In the genomic region with DNA sequence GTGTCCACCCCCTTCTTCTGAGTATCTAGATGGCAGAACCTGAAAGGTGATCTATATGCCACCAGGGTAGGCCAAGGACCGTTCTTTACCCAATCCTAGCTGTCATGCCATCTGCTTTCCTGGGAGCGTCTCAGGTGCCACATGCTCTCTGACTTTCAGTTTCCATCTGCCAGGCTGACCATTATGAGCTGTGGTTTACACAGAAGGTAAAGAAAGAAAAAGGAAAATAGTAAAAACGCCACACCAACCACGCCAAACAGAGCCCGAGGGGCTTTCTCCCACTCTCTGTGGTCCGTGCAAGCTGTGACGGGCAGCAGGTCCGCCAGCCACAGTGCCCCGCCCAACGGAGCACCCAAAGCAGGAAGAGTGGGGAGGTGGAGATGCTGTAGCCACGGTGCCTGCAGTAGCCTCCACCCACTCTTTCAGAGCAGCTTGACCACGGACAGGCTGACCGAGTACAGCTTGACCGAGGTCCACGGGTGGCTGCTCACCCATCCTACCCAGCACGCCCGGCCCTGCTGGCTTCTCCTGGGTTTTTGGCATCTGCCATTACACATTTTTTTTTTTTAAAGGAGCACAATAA, we compare ENCODE assay signal across 8 mouse cellular contexts. TPM values are rescaled to one million over a fixed set of nuclear protein-coding genes. Genes with fewer than 3 reads are reported as not detected.
A peak's percentile ranks its signal among the peaks of the same experiment; 100 is the strongest.
DNase-seq lines count a peak whose midpoint lies in the region; ATAC-seq and TF ChIP-seq lines count a peak whose summit lies in the region.

No protein-coding gene starts in this region.

- no peak for TF ChIP-seq CTCF in forebrain, postnatal 0 days (IDR thresholded peaks at IDR 0.05; ENCODE audit: low read depth)

- intact Hi-C loops in gastrocnemius, postnatal 14 days (cut with DNase I; ENCODE audit: low total_unique reads) = no loop called here

- peaks cover 20% of the 10 kb centered on the region for H3K4me1 ChIP-seq in forebrain, postnatal 0 days (ENCODE audit: insufficient read depth)
- H3K4me1 ChIP-seq in forebrain, embryonic 16.5 days (replicated peaks; ENCODE audit: control insufficient read depth, insufficient read depth, low read length) = peaks cover 33% of the 10 kb centered on the region
- peaks cover 37% of the 10 kb centered on the region for H3K4me1 ChIP-seq in kidney, embryonic 14.5 days (ENCODE audit: control insufficient read depth, insufficient read depth, low read length)
- H3K4me1 ChIP-seq in midbrain, embryonic 13.5 days (replicated peaks) = peaks cover 49% of the 10 kb centered on the region

- no peak for DNase-seq in forebrain, postnatal 0 days
- DNase-seq in 416B (ENCODE audit: low read depth) = peak; percentile 66
- peak; percentile 89 for DNase-seq in cerebellum, adult 9-11 months
- DNase-seq in gastrocnemius, postnatal 14 days = no peak

- ATAC-seq in forebrain, postnatal 0 days = no peak
- no peak for ATAC-seq in forebrain, embryonic 16.5 days
- no peak for ATAC-seq in kidney, embryonic 14.5 days (ENCODE audit: low FRiP score, low TSS enrichment)
- no peak for ATAC-seq in midbrain, embryonic 13.5 days

- no peaks in the 10 kb centered on the region for H3K36me3 ChIP-seq in forebrain, postnatal 0 days (ENCODE audit: insufficient read depth)
- no peaks in the 10 kb centered on the region for H3K36me3 ChIP-seq in forebrain, embryonic 16.5 days (ENCODE audit: control insufficient read depth, insufficient read depth)
- H3K36me3 ChIP-seq in kidney, embryonic 14.5 days (ENCODE audit: control insufficient read depth, insufficient read depth, low read length) = no peaks in the 10 kb centered on the region
- no peaks in the 10 kb centered on the region for H3K36me3 ChIP-seq in myocyte (ENCODE audit: control insufficient read depth, insufficient read depth)
- H3K36me3 ChIP-seq in midbrain, embryonic 13.5 days = no peaks in the 10 kb centered on the region

- peak; percentile 50 for TF ChIP-seq POLR2A in myocyte (IDR thresholded peaks at IDR 0.05; ENCODE audit: insufficient read length, low read depth)

- H3K4me2 ChIP-seq in forebrain, postnatal 0 days (ENCODE audit: low read depth) = no peak overlapping the region
- H3K4me2 ChIP-seq in forebrain, embryonic 16.5 days (ENCODE audit: low read length) = no peak overlapping the region
- H3K4me2 ChIP-seq in kidney, embryonic 14.5 days (replicated peaks; ENCODE audit: low read depth, low read length) = 0 out of 2 replicates have a peak overlapping the region, but pooled peaks have one; percentile 10
- peak overlapping the region; percentile 100 for H3K4me2 ChIP-seq in myocyte (ENCODE audit: low read depth)
- no peak overlapping the region for H3K4me2 ChIP-seq in midbrain, embryonic 13.5 days (replicated peaks)

- H3K79me2 ChIP-seq in myocyte (ENCODE audit: control insufficient read depth, insufficient read depth) = no peaks in the 10 kb centered on the region

- no peaks in the 10 kb centered on the region for H3K27me3 ChIP-seq in forebrain, postnatal 0 days (ENCODE audit: insufficient read depth, low read length)
- H3K27me3 ChIP-seq in forebrain, embryonic 16.5 days (replicated peaks; ENCODE audit: control insufficient read depth, insufficient read depth, low read length) = no peaks in the 10 kb centered on the region
- H3K27me3 ChIP-seq in kidney, embryonic 14.5 days (ENCODE audit: control insufficient read depth, insufficient read depth, low read length) = no peaks in the 10 kb centered on the region
- H3K27me3 ChIP-seq in myocyte (ENCODE audit: control insufficient read depth, insufficient read depth, insufficient read length) = no peaks in the 10 kb centered on the region
- H3K27me3 ChIP-seq in midbrain, embryonic 13.5 days = 0 out of 2 replicates have a peak, but pooled peaks cover 7% of the 10 kb centered on the region

- WGBS in forebrain, postnatal 0 days = 70% methylated on average over 17 of the region's 17 CpGs
- 68% methylated on average over 17 of the region's 17 CpGs for WGBS in forebrain, embryonic 16.5 days
- 53% methylated on average over 17 of the region's 17 CpGs for WGBS in kidney, embryonic 14.5 days
- 74% methylated on average over 17 of the region's 17 CpGs for WGBS in midbrain, embryonic 13.5 days

- peak overlapping the region; percentile 68; the same call in 1 of the 2 replicates for H3K27ac ChIP-seq in forebrain, postnatal 0 days (ENCODE audit: low read depth, low read length)
- H3K27ac ChIP-seq in forebrain, embryonic 16.5 days (ENCODE audit: low read length) = no peak overlapping the region
- no peak overlapping the region for H3K27ac ChIP-seq in kidney, embryonic 14.5 days (ENCODE audit: low read depth, low read length)
- no peak overlapping the region for H3K27ac ChIP-seq in midbrain, embryonic 13.5 days

- H3K4me3 ChIP-seq in forebrain, postnatal 0 days (ENCODE audit: low read depth, low read length) = no peak overlapping the region
- no peak overlapping the region for H3K4me3 ChIP-seq in forebrain, embryonic 16.5 days (replicated peaks; ENCODE audit: low read length)
- no peak overlapping the region for H3K4me3 ChIP-seq in kidney, embryonic 14.5 days (ENCODE audit: low read length)
- H3K4me3 ChIP-seq in myocyte = peak overlapping the region; percentile 30
- H3K4me3 ChIP-seq in midbrain, embryonic 13.5 days (replicated peaks) = no peak overlapping the region

- H3K9ac ChIP-seq in forebrain, postnatal 0 days = no peak overlapping the region
- no peak overlapping the region for H3K9ac ChIP-seq in forebrain, embryonic 16.5 days (replicated peaks; ENCODE audit: low read depth, low read length)
- H3K9ac ChIP-seq in kidney, embryonic 14.5 days (ENCODE audit: low read depth, low read length) = no peak overlapping the region
- no peak overlapping the region for H3K9ac ChIP-seq in midbrain, embryonic 13.5 days (replicated peaks)

- no peaks in the 10 kb centered on the region for H3K9me3 ChIP-seq in forebrain, postnatal 0 days (ENCODE audit: low read length)
- H3K9me3 ChIP-seq in forebrain, embryonic 16.5 days (ENCODE audit: control insufficient read depth, low read length) = no peaks in the 10 kb centered on the region
- no peaks in the 10 kb centered on the region for H3K9me3 ChIP-seq in kidney, embryonic 14.5 days (ENCODE audit: control insufficient read depth, low read length)
- H3K9me3 ChIP-seq in midbrain, embryonic 13.5 days = no peaks in the 10 kb centered on the region

- H3ac ChIP-seq in myocyte (ENCODE audit: control insufficient read depth, insufficient read length) = no peak overlapping the region

TF ChIP-seq in myocyte, 11 proteins besides CTCF, POLR2A, EP300 and RAD21:
- TF ChIP-seq TCF12 (IDR thresholded peaks at IDR 0.05; ENCODE audit: insufficient read depth, poor library complexity, severe bottlenecking) (no peak), TCF3 (IDR thresholded peaks at IDR 0.05; ENCODE audit: insufficient read length, low read depth) (no peak), POLR2AphosphoS2 (IDR thresholded peaks at IDR 0.05; ENCODE audit: insufficient read length, low read depth) (peak; percentile 14), E2F4 (IDR thresholded peaks at IDR 0.05; ENCODE audit: insufficient read depth) (no peak), MYOG (IDR thresholded peaks at IDR 0.05; ENCODE audit: control insufficient read depth in 1 of 3, insufficient read depth in 1 of 3, insufficient read length in 2 of 3, low read depth in 2 of 3) (peak in 2 of 3 experiments; percentile 3 to 40), CEBPB (IDR thresholded peaks at IDR 0.05; ENCODE audit: insufficient read depth, poor library complexity, severe bottlenecking) (no peak), MYOD1 (IDR thresholded peaks at IDR 0.05; ENCODE audit: control insufficient read depth in 1 of 3, insufficient read length in 2 of 3, low read depth in 2 of 3) (peak in 1 of 3 experiments; percentile 23)
TF ChIP-seq in myocyte: peak in this region for 3.

RNA-seq across cellular contexts. Expression of a gene that starts 27.0 kb away (rescaled TPM):
- total RNA-seq in forebrain, postnatal 0 days (2014; rRNA removed) = 43.5 and 48.2 TPM in 2 replicates
- polyA plus RNA-seq in forebrain, postnatal 0 days (2015; fragmentation: Nextera tagmentation; extraction: Ambion mirVana) = 61.9 and 75.8 TPM in 2 replicates
- polyA plus RNA-seq in forebrain, embryonic 16.5 days (2015; fragmentation: Nextera tagmentation; extraction: Ambion mirVana) = 53.4 and 58.5 TPM in 2 replicates
- 69.0 and 75.2 TPM in 2 replicates for polyA plus RNA-seq in kidney, embryonic 14.5 days (2014; fragmentation: Nextera tagmentation; extraction: Ambion mirVana)
- 18.0 TPM for polyA plus RNA-seq in myocyte (2012; fragmentation: generic; extraction: Trizol)
- 10 to 100 TPM; 22.8 to 38.3 TPM for total RNA-seq in gastrocnemius, postnatal 14 days (2021)
- polyA plus RNA-seq in midbrain, embryonic 13.5 days (2015; fragmentation: Nextera tagmentation; extraction: Ambion mirVana) = 48.8 and 52.9 TPM in 2 replicates

Comparison
In these comparisons a context has a peak if more than half of its experiments do, and no peak if none do; other contexts are left out.
1. DNase-seq: peak in 416B (single experiment) and cerebellum, adult 9-11 months (single experiment); none in forebrain, postnatal 0 days (single experiment) and gastrocnemius, postnatal 14 days (single experiment).
2. H3K4me2 ChIP-seq: peak in kidney, embryonic 14.5 days (single experiment) and myocyte (single experiment); none in forebrain, postnatal 0 days (single experiment), forebrain, embryonic 16.5 days (single experiment) and midbrain, embryonic 13.5 days (single experiment).